Mouse (Mus musculus): ENCODE measurements around the gene Tdo2. TPM values are rescaled to one million over a fixed set of nuclear protein-coding genes. Genes with fewer than 3 reads are reported as not detected.

Tdo2 gene
- polyA plus RNA-seq, 1 experiment from 2014 or later: 2.1 TPM

DNA sequence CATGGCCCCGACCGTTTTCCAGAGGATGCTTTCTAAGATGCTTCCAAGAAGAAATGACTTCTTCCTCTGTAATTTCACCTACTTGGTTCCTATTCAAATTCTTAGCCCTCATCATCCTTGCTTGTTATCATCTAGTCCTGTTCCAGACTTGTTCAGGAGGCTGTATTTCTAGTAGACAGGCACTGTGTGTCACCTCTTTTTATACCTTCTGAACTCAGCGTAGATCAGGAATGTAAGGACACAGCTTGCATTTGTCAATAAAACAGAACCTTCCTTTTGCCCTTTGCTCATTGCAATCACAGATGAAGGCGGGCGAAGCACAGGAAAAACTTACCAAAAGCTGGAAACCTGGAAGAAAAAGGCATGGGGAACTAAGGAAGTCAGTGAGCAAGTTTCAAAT lies 6.0 kb upstream of the Tdo2 start, which contains the start of gene Asic5:
Gene Asic5 (plus strand): TSS at position 301 of the 400 bp plus-strand sequence.
- H3K27ac ChIP-seq: no peak within 1 kb of the TSS
- no peaks in the 10 kb centered on the region for H3K27me3 ChIP-seq (ENCODE audit: insufficient read depth, poor library complexity, severe bottlenecking)
- no peaks in the 10 kb centered on the region for H3K9me3 ChIP-seq
- peaks cover 13% of the 10 kb centered on the region; the same call in 1 of the 2 replicates for H3K4me1 ChIP-seq
- DNase-seq (ENCODE audit: low spot score): no peak
- no peaks in the 10 kb centered on the region for H3K36me3 ChIP-seq
- no peak within 1 kb of the TSS for H3K4me3 ChIP-seq
- 73% methylated on average over 5 of the region's 5 CpGs for WGBS

GRCm38 (mm10) chr3:81981576-81981975 lies 5.6 kb upstream of the Tdo2 start:
- no peak for DNase-seq (ENCODE audit: low spot score)
- H3K36me3 ChIP-seq: no peaks in the 10 kb centered on the region
- no peak overlapping the region for H3K27ac ChIP-seq
- H3K27me3 ChIP-seq (ENCODE audit: insufficient read depth, poor library complexity, severe bottlenecking): no peaks in the 10 kb centered on the region
- WGBS: 88% methylated on average over 5 of the region's 5 CpGs
- H3K9me3 ChIP-seq: no peaks in the 10 kb centered on the region
- no peak overlapping the region for H3K4me3 ChIP-seq
- peaks cover 16% of the 10 kb centered on the region; the same call in 1 of the 2 replicates for H3K4me1 ChIP-seq

GRCm38 (mm10) chr3:81975607-81976006 lies 395 bp downstream of the Tdo2 start:
- no peak for DNase-seq (ENCODE audit: low spot score)
- H3K27ac ChIP-seq: no peak overlapping the region
- H3K4me3 ChIP-seq: no peak overlapping the region
- H3K27me3 ChIP-seq (ENCODE audit: insufficient read depth, poor library complexity, severe bottlenecking): no peaks in the 10 kb centered on the region
- WGBS: 53% methylated on average over 4 of the region's 4 CpGs
- no peaks in the 10 kb centered on the region for H3K36me3 ChIP-seq
- H3K9me3 ChIP-seq: no peaks in the 10 kb centered on the region
- peaks cover 17% of the 10 kb centered on the region for H3K4me1 ChIP-seq

GRCm38 (mm10) chr3:81964596-81964995 lies 11.4 kb downstream of the Tdo2 start:
- no peaks in the 10 kb centered on the region for H3K27me3 ChIP-seq (ENCODE audit: insufficient read depth, poor library complexity, severe bottlenecking)
- H3K27ac ChIP-seq: no peak overlapping the region
- H3K9me3 ChIP-seq: no peaks in the 10 kb centered on the region
- 64% methylated on average over 3 of the region's 3 CpGs for WGBS
- no peak for DNase-seq (ENCODE audit: low spot score)
- H3K4me3 ChIP-seq: no peak overlapping the region
- no peaks in the 10 kb centered on the region for H3K36me3 ChIP-seq
- no peaks in the 10 kb centered on the region for H3K4me1 ChIP-seq

DNA sequence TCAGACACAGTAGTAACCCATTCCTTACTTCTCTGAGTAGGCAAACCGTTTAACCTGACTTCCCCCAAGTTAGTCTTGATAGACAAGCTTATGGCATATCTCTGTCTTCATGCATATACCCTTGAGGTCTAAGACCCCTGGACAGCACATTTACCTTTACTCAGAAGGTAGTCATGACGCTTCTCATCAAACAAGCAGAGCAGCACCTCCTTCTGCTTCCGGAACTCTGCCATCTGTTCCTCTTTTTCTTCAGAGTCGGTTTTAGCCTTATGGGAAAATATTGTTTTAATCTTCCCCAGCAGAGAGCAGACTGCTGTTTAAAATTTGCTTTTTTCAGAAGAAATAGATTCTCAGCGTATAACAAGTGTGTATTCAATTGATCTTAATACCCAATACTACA lies 12.2 kb downstream of the Tdo2 start:
- Histone ChIP-seq H3K27me3 (ENCODE audit: insufficient read depth, poor library complexity, severe bottlenecking) (no peaks in the 10 kb centered on the region), H3K36me3 (no peaks in the 10 kb centered on the region), H3K9me3 (no peaks in the 10 kb centered on the region), H3K27ac (no peak overlapping the region), H3K4me1 (no peaks in the 10 kb centered on the region), H3K4me3 (no peak overlapping the region)
- DNase-seq (ENCODE audit: low spot score): no peak
- 81% methylated on average over 5 of the region's 5 CpGs for WGBS

- no peaks in the 10 kb centered on the region for H3K36me3 ChIP-seq
- no peaks in the 10 kb centered on the region for H3K9me3 ChIP-seq
- 73% methylated on average over 5 of the region's 5 CpGs for WGBS
- no peaks in the 10 kb centered on the region for H3K27me3 ChIP-seq (ENCODE audit: insufficient read depth, poor library complexity, severe bottlenecking)
- H3K4me1 ChIP-seq: no peaks in the 10 kb centered on the region
- no peak for DNase-seq (ENCODE audit: low spot score)
- H3K4me3 ChIP-seq: no peak overlapping the region
- no peak overlapping the region for H3K27ac ChIP-seq
Measured at GRCm38 (mm10) chr3:81961336-81961735, 14.7 kb downstream of the Tdo2 start.

DNA sequence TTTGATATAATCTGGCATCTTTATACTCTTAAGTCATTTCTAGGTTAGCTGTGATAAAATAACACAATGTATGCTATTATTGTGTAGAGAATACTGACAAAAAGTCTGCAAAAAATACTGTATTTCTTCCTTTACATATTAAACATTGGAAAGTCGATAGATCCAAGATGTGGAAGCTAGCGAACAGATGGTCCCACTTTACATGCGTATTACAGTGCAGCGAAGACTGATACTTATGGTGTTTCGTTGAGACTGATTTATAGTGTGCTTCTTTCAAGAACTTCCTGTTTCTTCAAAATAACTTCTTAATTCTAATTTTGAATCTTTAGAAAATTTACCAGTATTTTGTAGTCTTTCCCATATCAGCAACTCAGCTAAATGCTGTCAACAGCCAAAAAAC lies 18.5 kb downstream of the Tdo2 start:
- WGBS: 92% methylated on average over 5 of the region's 5 CpGs
- no peaks in the 10 kb centered on the region for H3K9me3 ChIP-seq
- no peaks in the 10 kb centered on the region for H3K4me1 ChIP-seq
- H3K27ac ChIP-seq: no peak overlapping the region
- H3K27me3 ChIP-seq (ENCODE audit: insufficient read depth, poor library complexity, severe bottlenecking): no peaks in the 10 kb centered on the region
- H3K4me3 ChIP-seq: no peak overlapping the region
- no peaks in the 10 kb centered on the region for H3K36me3 ChIP-seq
- no peak for DNase-seq (ENCODE audit: low spot score)

DNA sequence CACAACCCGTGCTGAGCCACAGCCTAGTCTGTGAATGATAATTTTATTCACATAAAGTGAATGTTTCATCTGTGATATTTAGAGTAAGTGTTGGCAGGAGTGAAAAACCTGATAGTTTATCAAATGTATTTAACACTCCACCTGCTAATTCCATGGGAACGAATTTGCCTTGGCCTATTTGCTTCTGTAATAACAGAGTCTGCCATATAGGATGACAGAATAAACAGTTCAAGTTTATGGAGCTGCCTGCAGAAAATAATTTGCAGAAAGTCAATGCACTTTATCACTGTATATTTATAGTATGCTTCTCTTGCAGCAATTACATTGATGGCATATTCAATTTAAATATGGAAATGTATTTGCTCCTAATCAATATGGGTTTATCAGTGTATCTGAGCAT lies 24.2 kb downstream of the Tdo2 start:
- Histone ChIP-seq H3K4me3 (no peak overlapping the region), H3K36me3 (no peaks in the 10 kb centered on the region)
- WGBS: 77% methylated on average over 2 of the region's 2 CpGs

DNA sequence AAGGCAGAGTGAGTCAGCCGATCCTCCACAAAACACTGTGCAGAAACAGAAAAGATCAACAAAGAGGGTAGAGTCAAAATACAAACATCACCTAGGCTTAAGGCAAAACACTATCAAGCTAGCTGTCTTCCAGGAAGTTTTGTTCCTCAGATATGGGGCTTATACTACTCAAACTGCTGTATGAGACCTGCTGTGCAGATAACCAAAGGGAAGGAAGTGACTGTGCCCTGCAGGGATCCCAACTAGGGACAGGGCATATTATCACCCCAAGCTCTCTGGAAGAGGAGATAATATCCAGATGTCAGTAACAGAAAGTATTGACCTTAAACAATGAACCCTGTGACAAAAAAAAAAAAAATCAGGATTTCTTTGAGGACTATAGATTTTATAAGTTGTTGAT lies 27.0 kb downstream of the Tdo2 start:
- H3K27me3 ChIP-seq (ENCODE audit: insufficient read depth, poor library complexity, severe bottlenecking): no peaks in the 10 kb centered on the region

More for the DNA sequence above, 24.2 kb downstream of the Tdo2 start:
- H3K27me3 ChIP-seq (ENCODE audit: insufficient read depth, poor library complexity, severe bottlenecking): no peaks in the 10 kb centered on the region
- H3K9me3 ChIP-seq: no peaks in the 10 kb centered on the region
- no peak overlapping the region for H3K27ac ChIP-seq
- H3K4me1 ChIP-seq: no peaks in the 10 kb centered on the region
- no peak for DNase-seq (ENCODE audit: low spot score)

GRCm38 (mm10) chr3:81944851-81945393 lies 31.1 kb downstream of the Tdo2 start:
- no peak overlapping the region for H3K27ac ChIP-seq
- WGBS: 84% methylated on average over 7 of the region's 7 CpGs
- no peak for DNase-seq (ENCODE audit: low spot score)
- H3K4me1 ChIP-seq: no peaks in the 10 kb centered on the region
- no peaks in the 10 kb centered on the region for H3K27me3 ChIP-seq (ENCODE audit: insufficient read depth, poor library complexity, severe bottlenecking)
- H3K9me3 ChIP-seq: no peaks in the 10 kb centered on the region
- H3K4me3 ChIP-seq: no peak overlapping the region
- H3K36me3 ChIP-seq: no peaks in the 10 kb centered on the region

More for the DNA sequence above, 27.0 kb downstream of the Tdo2 start:
- H3K4me3 ChIP-seq: no peak overlapping the region
- H3K27ac ChIP-seq: no peak overlapping the region
- 35% methylated on average over 1 of the region's 1 CpGs for WGBS
- no peaks in the 10 kb centered on the region for H3K36me3 ChIP-seq
- no peaks in the 10 kb centered on the region for H3K4me1 ChIP-seq
- no peaks in the 10 kb centered on the region for H3K9me3 ChIP-seq
- DNase-seq (ENCODE audit: low spot score): no peak

DNA sequence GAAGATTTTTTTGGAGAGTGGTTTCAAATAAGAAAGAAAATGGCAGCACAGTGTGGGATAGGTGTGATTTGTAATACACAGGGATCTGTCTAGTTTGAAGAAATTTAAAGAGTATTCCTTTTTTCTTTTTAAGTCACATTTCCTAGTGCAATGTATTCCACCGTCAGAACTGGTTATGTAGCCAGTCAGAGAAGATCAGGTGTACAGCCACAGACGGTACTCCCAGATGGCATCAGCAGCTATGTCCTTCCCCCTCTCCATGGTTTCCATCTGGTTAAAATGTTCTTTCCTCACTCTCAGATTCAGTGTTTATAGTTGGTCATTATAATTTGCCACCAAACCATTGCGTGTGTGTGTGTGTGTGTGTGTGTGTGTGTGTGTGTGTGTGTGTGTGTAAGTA lies 32.9 kb downstream of the Tdo2 start:
- H3K4me1 ChIP-seq: peaks cover 7% of the 10 kb centered on the region
- no peaks in the 10 kb centered on the region for H3K36me3 ChIP-seq
- H3K27me3 ChIP-seq (ENCODE audit: insufficient read depth, poor library complexity, severe bottlenecking): no peaks in the 10 kb centered on the region
- DNase-seq (ENCODE audit: low spot score): no peak
- H3K27ac ChIP-seq: no peak overlapping the region
- no peaks in the 10 kb centered on the region for H3K9me3 ChIP-seq
- no peak overlapping the region for H3K4me3 ChIP-seq
- 89% methylated on average over 3 of the region's 3 CpGs for WGBS

GRCm38 (mm10) chr3:81942341-81942740 lies 33.7 kb downstream of the Tdo2 start:
- no peaks in the 10 kb centered on the region for H3K27me3 ChIP-seq (ENCODE audit: insufficient read depth, poor library complexity, severe bottlenecking)
- peaks cover 7% of the 10 kb centered on the region for H3K4me1 ChIP-seq
- no peak for DNase-seq (ENCODE audit: low spot score)
- H3K27ac ChIP-seq: no peak overlapping the region
- WGBS: 82% methylated on average over 3 of the region's 3 CpGs
- no peaks in the 10 kb centered on the region for H3K9me3 ChIP-seq
- no peaks in the 10 kb centered on the region for H3K36me3 ChIP-seq
- H3K4me3 ChIP-seq: no peak overlapping the region

DNA sequence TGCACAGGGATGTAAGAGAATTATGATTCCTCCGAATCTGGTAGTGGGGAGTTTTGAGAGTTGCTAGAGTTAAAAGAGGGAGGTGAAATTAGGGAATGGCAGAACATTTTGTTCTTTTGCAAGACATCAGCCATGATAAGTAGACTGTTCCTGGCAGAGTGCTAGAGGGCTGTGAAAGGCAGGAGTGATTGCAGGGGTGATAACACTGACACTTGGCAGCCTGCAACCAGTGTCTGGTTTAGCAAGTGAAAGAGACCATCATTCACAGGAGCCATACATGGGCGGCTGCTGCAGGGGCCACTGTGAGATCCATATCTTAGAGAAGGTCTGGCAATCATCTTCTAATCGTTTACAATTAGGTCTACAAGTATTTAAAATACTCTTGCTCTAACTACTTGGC lies 37.1 kb downstream of the Tdo2 start:
- H3K4me1 ChIP-seq: peaks cover 7% of the 10 kb centered on the region
- H3K27ac ChIP-seq: no peak overlapping the region
- WGBS: 34% methylated on average over 3 of the region's 3 CpGs
- no peaks in the 10 kb centered on the region for H3K27me3 ChIP-seq (ENCODE audit: insufficient read depth, poor library complexity, severe bottlenecking)
- no peak for DNase-seq (ENCODE audit: low spot score)
- H3K4me3 ChIP-seq: no peak overlapping the region
- H3K36me3 ChIP-seq: no peaks in the 10 kb centered on the region
- no peaks in the 10 kb centered on the region for H3K9me3 ChIP-seq

DNA sequence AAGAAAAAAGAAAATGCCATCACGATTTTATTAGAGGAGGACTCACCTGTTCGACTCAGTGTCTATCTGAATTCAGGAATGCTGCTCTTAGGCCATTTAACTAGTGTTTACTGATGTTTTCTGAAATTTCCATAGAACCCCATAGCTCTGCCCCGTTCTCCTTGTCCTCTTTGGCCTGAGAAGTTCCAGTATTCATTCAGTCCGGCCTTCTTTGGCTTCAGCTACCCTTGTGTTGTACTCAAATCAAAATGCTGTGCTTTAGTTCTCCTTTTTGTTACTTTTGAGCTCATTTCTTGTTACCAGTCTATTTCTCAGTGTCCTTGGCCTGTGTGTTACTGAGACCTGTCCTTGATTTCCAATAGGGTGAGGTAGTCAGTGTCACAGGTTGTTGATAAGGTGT lies 42.7 kb downstream of the Tdo2 start:
- Histone ChIP-seq H3K27ac (peak overlapping the region; percentile 16; the same call in 1 of the 2 replicates), H3K36me3 (no peaks in the 10 kb centered on the region), H3K4me1 (no peaks in the 10 kb centered on the region), H3K9me3 (no peaks in the 10 kb centered on the region), H3K4me3 (no peak overlapping the region), H3K27me3 (ENCODE audit: insufficient read depth, poor library complexity, severe bottlenecking) (no peaks in the 10 kb centered on the region)
- DNase-seq (ENCODE audit: low spot score): no peak
- WGBS: 80% methylated on average over 4 of the region's 4 CpGs
